Mouse (Mus musculus) naive thymus-derived CD4-positive, alpha-beta T cell, adult 5 months (primary cell): ENCODE results near the gene Fam102b. TPM values are rescaled to one million over a fixed set of nuclear protein-coding genes. Genes with fewer than 3 reads are reported as not detected.

Experiments
- polyA plus RNA-seq: library from polyadenylated mRNA; unstranded; fragments of 100-300 nt; shearing (Covaris generic); gene quantifications from one replicate; pipeline ENCODE4 v1.2.1, GENCODE M21; 2017

The Fam102b gene
- 10.5 TPM for polyA plus RNA-seq

GRCm38 (mm10) chr3:109027515-109027987 is at the start of gene Fam102b:
Gene Fam102b, minus strand, starts transcription at chr3:109027607.

DNA sequence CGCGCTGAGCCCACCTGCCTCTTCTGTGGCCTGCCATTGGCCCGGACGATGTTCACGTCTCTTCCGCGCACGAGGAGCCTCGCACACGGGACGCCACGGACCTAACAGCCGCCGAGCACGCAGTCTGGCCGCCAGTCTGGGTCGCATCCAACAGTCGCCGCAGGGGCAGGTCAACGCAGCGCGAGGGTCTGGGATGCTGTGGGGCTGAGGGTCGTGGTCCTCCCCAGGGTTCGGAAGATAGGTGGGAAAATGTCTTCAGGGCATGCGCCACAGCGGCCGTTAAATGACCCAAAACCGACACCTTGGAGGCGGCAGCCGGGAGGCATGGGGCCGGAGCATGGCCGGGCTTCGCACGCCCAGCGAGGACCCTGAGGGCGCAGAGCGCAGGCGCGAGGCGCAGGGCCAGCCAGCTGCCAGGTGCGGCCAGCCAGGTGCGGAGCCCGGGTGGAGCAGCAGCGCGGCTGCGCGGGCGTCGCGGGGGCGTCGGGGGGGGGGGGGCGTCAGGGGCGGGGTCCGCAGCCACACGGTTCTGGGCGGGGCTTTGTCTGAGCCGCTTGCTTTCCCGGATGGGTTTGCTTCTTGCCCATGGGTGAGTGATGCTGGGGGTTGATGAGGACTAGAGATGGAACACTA is 87.3 kb downstream of the Fam102b start, which contains the start of gene Gm9857:
TSS of gene Gm9857 (minus strand) at position 445 of the 633 bp plus-strand sequence.

DNA sequence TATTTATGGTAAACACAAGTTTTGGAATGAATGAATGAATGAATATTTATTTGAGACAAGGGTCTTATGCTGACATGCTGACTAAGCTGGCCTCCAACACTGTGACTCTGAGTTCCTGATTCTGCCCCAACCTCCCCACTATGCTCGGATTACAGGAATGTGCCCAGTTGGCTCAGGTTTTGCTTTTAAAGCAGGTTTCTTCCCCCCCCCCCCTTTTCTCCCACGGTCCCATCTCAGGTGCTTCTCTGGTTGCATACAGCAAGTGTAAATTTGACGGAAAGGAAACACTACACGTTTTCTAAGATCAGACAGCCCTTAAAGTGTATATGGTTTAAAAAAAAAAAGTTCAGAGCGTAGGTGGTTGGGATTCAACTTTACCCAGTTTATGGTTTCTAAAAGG is 87.8 kb downstream of the Fam102b start, which contains the start of gene Henmt1:
TSS of gene Henmt1 (plus strand) at position 301 of the 400 bp plus-strand sequence.

Other genes starting within 250 kb of the Fam102b start
- gene Stxbp3, start 187.1 kb downstream of the Fam102b start, polyA plus RNA-seq: 59.6 TPM
- gene Fndc7, start 137.6 kb downstream of the Fam102b start, polyA plus RNA-seq: not detected
- 254 TPM for gene Prpf38b, start 115.9 kb downstream of the Fam102b start, polyA plus RNA-seq
- gene Henmt1, start 87.7 kb downstream of the Fam102b start, polyA plus RNA-seq: 2.1 TPM
- 1.6 TPM for gene Gm9857, start 87.2 kb downstream of the Fam102b start, polyA plus RNA-seq
- not detected for gene Slc25a54, start 52.9 kb upstream of the Fam102b start, polyA plus RNA-seq
- gene Slc25a24, start 95.5 kb upstream of the Fam102b start, polyA plus RNA-seq: 7.7 TPM